Mouse (Mus musculus): ENCODE results near the gene Insl6. TPM values are rescaled to one million over a fixed set of nuclear protein-coding genes. Genes with fewer than 3 reads are reported as not detected.

Insl6 gene
- total and polyA plus RNA-seq, 3 experiments: 2.2 to 9.9 TPM; not detected in 1

DNA sequence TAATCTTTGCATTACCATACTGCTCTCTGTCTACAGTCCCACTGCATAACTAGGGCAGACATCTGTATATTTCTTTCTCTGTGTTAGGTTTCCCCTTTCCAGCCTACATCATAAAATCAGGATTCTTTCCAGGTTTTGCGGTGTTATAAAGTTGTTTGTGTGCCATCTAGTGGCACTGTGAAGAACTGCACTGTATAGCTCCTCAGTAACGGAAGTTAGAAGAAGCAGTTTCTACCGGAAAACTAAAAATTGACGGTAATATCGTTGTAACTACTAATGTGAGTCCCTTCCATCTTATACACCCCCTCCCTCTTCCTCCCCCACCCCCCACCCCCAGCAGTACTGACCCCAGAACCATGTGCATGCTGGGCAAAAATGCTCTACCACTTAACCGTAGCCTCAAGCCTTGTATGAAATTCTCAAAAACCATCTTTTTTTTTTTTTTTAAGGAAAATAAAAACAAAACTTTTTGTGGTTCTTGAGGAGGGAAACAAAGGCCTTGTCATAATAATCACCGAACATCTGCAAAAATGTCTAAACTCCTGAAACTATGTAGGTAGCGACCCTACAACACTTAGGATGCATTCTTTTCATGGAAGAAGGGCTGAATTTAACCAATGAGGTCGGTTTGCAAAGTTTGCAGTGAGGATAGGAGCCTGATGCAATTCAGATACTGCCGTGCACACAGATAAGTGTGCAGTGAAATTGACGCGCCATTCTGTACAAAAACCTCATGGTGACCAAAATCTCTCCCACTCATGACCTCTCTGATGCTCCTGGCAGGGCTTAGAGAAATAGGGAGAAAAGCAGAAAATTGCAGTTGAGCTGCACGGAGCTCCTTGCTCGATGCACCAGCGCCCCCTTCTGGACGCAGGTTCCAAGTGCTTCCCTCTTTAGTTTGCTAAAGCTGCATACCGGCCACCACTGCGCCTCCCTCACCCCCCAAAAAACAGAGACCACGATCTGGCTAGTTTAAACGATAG, 30.0 kb upstream of the Insl6 start (continued):
- TF ChIP-seq MEF2A (IDR thresholded peaks at IDR 0.05; ENCODE audit: extremely low read depth, insufficient replicate concordance, low read depth, low read length, poor library complexity, severe bottlenecking) (no peak), USF1 (IDR thresholded peaks at IDR 0.05; ENCODE audit: low read depth, low read length) (0 out of 2 replicates have a peak, but pooled peaks have one; percentile 4), HCFC1 (IDR thresholded peaks at IDR 0.05; ENCODE audit: low read depth, low read length) (peak; percentile 65), UBTF (IDR thresholded peaks at IDR 0.05; ENCODE audit: borderline replicate concordance, insufficient read depth, low read depth, low read length) (no peak), MXI1 (IDR thresholded peaks at IDR 0.05; ENCODE audit: low read depth, low read length) (peak; percentile 84), ZMIZ1 (IDR thresholded peaks at IDR 0.05; ENCODE audit: low read depth, low read length) (no peak), MAX (IDR thresholded peaks at IDR 0.05; ENCODE audit: low read length) (no peak; the same call in 1 of the 2 replicates), EP300 (IDR thresholded peaks at IDR 0.05; ENCODE audit: low read depth in 1 of 2, low read length in 2 of 2) (peak; percentile 45 to 48; a peak in 3 of 4 replicates), E2F4 (IDR thresholded peaks at IDR 0.05; ENCODE audit: borderline replicate concordance, low read depth, low read length) (no peak), TBP (IDR thresholded peaks at IDR 0.05; ENCODE audit: low read depth, low read length) (peak; percentile 80), JUND (IDR thresholded peaks at IDR 0.05; ENCODE audit: low read depth, low read length) (peak; percentile 59; the same call in 1 of the 2 replicates), CTCF (IDR thresholded peaks at IDR 0.05 in 2 of 3, conservative IDR thresholded peaks at IDR 0.05 in 1 of 3; ENCODE audit: control insufficient read depth in 1 of 3, insufficient read depth in 1 of 3, low read depth in 2 of 3, low read length in 3 of 3, poor library complexity in 1 of 3, severe bottlenecking in 1 of 3) (peak; percentile 100), RAD21 (IDR thresholded peaks at IDR 0.05; ENCODE audit: low read depth, low read length) (peak; percentile 98), ETS1 (IDR thresholded peaks at IDR 0.05; ENCODE audit: low read depth, low read length) (peak; percentile 21; the same call in 1 of the 2 replicates), POLR2AphosphoS2 (IDR thresholded peaks at IDR 0.05; ENCODE audit: low read length) (no peak; the same call in 1 of the 2 replicates), TCF12 (IDR thresholded peaks at IDR 0.05; ENCODE audit: low read depth, low read length) (no peak)

GRCm38 (mm10) chr19:29350991-29351390, 25.8 kb upstream of the Insl6 start:
- no peak for DNase-seq (ENCODE audit: low read depth, low spot score)
- H3K36me3 ChIP-seq (ENCODE audit: control insufficient read depth in 1 of 2, insufficient read depth in 2 of 2, low read length in 2 of 2): peaks cover 3 to 7% of the 10 kb centered on the region in 2 experiments; a peak in 3 of 4 replicates
- H3K4me3 ChIP-seq (ENCODE audit: control insufficient read depth in 1 of 2, insufficient read depth in 1 of 2, low read depth in 2 of 2, low read length in 2 of 2): no peak overlapping the region
- no peaks in the 10 kb centered on the region for H3K4me1 ChIP-seq (ENCODE audit: control insufficient read depth in 1 of 2, insufficient read depth in 2 of 2, low read length in 2 of 2)
- no peaks in the 10 kb centered on the region for H3K9me3 ChIP-seq (replicated peaks; ENCODE audit: insufficient read depth, low read length)
- no peak overlapping the region for H3K27ac ChIP-seq (ENCODE audit: control insufficient read depth, low read depth, low read length)
- no peak overlapping the region for H3K9ac ChIP-seq (ENCODE audit: control insufficient read depth, low read depth, low read length, poor library complexity, severe bottlenecking)
- no peaks in the 10 kb centered on the region for H3K79me2 ChIP-seq (ENCODE audit: control insufficient read depth, insufficient read depth, low read length, poor library complexity)
- no peaks in the 10 kb centered on the region for H3K27me3 ChIP-seq (ENCODE audit: control insufficient read depth in 1 of 2, insufficient read depth in 2 of 2, low read length in 2 of 2)
- TF ChIP-seq POLR2AphosphoS5 (IDR thresholded peaks at IDR 0.05; ENCODE audit: borderline replicate concordance, low read depth, low read length) (no peak), SMC3 (IDR thresholded peaks at IDR 0.05; ENCODE audit: low read depth, low read length) (no peak), NELFE (IDR thresholded peaks at IDR 0.05; ENCODE audit: low read depth, low read length) (no peak), USF1 (IDR thresholded peaks at IDR 0.05; ENCODE audit: low read depth, low read length) (no peak), POLR2A (IDR thresholded peaks at IDR 0.05; ENCODE audit: control insufficient read depth in 1 of 2, insufficient read depth in 1 of 2, low read depth in 1 of 2, low read length in 2 of 2, poor library complexity in 1 of 2) (no peak), EP300 (IDR thresholded peaks at IDR 0.05; ENCODE audit: low read depth in 1 of 2, low read length in 2 of 2) (no peak), MAFK (IDR thresholded peaks at IDR 0.05; ENCODE audit: borderline replicate concordance, low read depth, low read length) (no peak), ZKSCAN1 (IDR thresholded peaks at IDR 0.05; ENCODE audit: low read depth, low read length) (no peak), BHLHE40 (IDR thresholded peaks at IDR 0.05; ENCODE audit: borderline replicate concordance, low read depth, low read length) (no peak), GATA1 (IDR thresholded peaks at IDR 0.05; ENCODE audit: low read depth, low read length) (no peak), CTCF (IDR thresholded peaks at IDR 0.05 in 2 of 3, conservative IDR thresholded peaks at IDR 0.05 in 1 of 3; ENCODE audit: control insufficient read depth in 1 of 3, insufficient read depth in 1 of 3, low read depth in 2 of 3, low read length in 3 of 3, poor library complexity in 1 of 3, severe bottlenecking in 1 of 3) (no peak), ETS1 (IDR thresholded peaks at IDR 0.05; ENCODE audit: low read depth, low read length) (no peak)
